Mouse (Mus musculus): ENCODE data around the gene Kcnc3.

- TF ChIP-seq CTCF (IDR thresholded peaks at IDR 0.05): peak; percentile 98
- no peak for TF ChIP-seq EP300 (IDR thresholded peaks at IDR 0.05)
These were observed 41.9 kb upstream of the Kcnc3 start, which contains the start of gene Pold1 for GRCm38 (mm10) chr7:44548497-44549087.

Data from lung, postnatal 0 days (tissue).